Mouse (Mus musculus) layer of hippocampus, adult 9-10 months (tissue): ENCODE results near the gene Madcam1.

Experiments used
- DNase-seq: peaks from one replicate; pipeline ENCODE4 v3.0.0; 2022; ENCODE audit warnings: low spot score

Gene Madcam1

DNA sequence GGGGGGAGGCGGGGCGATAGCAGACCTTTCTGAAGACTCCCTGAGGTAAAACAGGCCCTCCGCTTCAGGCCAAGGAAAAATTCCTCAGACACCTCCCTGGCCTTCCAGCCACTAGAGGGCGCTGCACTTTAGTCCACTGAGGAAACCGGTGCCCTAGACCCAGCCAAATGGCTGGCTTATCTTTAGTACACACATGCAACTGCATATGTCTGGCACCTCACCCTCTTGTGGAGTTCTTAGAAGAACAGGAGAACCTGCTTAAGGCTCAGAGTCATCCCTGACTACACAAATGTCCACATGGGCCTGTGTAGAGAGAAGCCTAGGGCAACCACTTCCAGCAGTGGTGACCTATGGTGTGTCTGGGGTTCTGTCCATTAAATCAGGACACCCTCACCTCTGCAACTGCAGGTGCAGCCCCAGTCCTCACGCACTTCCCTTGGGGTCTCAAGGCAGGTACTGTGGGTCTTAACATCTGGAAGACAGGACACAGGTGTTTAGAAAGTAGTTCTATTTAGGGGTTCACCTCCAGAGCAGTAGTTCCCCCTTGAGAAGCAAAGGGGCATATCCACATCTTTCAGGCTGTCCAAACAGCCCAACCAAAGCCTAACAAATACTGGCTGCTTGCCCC lies 48.3 kb downstream of the Madcam1 start:
- peak; percentile 72 for DNase-seq

DNA sequence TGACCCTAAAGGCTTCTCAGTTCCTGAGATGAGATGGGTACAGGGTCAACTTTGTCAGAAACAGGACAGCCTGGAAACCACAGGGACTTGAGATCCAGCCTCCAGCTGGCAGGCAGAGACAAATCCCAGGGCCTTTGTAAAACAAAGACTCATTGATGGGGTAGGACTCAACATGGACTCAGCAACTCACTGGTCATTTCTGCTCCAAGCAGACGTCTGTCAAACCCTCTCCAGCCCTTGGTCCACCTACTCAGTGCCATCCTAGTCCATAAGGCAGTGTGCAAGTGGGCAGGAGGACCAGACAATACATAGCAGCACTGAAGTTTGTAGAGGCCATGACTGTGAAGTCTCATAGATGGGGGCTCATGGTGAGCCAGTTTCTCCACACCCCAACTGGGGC lies 48.8 kb downstream of the Madcam1 start:
- no peak for DNase-seq

DNA sequence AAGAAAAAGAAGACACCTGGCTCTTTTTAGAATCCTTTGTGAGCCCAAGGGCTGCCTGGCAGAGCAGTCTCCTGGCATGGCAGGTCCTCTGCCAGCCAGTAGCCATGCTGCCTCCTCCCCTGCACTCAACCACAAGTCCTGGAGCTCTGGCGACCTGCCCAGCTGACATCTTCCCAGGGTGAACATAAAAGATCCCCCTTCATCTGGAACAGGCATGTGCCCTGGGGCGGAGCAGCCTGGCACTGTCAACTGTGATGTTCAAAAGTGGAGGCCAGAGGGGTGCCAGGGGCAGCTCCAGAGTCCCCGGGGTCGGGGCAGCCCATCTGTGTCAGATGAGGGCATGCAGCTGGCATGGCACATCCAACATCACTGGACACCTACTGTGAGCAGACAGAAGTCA lies 50.6 kb downstream of the Madcam1 start:
- DNase-seq = no peak

DNA sequence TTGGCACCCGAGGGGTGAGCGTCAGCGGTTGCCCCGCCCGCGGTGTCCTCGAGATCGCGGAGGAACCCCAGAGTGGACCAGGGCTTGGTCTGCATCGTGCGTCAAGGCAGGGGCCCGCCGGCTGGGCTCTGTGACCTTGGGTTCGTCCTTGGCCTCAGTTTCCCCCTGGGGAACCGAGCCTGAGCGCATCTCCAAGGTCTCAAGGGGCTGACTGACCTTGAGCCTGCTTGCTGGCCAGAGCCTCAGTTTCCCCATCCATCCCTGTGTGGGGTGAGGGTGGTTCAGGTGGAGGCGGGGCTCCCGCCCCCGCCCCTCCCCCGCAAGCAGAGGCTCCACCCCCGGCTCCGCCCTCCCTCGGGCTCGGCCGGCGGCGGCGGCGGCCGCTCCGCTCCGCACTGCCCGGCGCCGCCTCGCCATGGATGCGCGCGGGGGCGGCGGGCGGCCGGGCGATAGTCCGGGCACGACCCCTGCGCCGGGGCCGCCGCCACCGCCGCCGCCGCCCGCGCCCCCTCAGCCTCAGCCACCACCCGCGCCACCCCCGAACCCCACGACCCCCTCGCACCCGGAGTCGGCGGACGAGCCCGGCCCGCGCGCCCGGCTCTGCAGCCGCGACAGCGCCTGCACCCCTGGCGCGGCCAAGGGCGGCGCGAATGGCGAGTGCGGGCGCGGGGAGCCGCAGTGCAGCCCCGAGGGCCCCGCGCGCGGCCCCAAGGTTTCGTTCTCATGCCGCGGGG lies 52.1 kb downstream of the Madcam1 start, which contains the start of gene Hcn2:
Hcn2 (plus strand) TSS at position 381 of the 734 bp plus-strand sequence.
- no peak for DNase-seq

DNA sequence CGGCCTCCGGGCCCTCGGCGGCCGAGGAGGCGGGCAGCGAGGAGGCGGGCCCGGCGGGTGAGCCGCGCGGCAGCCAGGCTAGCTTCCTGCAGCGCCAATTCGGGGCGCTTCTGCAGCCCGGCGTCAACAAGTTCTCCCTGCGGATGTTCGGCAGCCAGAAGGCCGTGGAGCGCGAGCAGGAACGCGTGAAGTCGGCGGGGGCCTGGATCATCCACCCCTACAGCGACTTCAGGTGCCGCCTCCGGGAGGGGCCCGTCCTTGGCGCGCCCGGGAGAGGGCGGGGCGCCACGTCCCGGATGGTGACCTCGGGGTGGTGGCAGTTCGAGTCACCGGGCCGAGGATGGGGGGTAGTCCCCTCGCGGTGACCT lies 52.6 kb downstream of the Madcam1 start:
- no peak for DNase-seq

DNA sequence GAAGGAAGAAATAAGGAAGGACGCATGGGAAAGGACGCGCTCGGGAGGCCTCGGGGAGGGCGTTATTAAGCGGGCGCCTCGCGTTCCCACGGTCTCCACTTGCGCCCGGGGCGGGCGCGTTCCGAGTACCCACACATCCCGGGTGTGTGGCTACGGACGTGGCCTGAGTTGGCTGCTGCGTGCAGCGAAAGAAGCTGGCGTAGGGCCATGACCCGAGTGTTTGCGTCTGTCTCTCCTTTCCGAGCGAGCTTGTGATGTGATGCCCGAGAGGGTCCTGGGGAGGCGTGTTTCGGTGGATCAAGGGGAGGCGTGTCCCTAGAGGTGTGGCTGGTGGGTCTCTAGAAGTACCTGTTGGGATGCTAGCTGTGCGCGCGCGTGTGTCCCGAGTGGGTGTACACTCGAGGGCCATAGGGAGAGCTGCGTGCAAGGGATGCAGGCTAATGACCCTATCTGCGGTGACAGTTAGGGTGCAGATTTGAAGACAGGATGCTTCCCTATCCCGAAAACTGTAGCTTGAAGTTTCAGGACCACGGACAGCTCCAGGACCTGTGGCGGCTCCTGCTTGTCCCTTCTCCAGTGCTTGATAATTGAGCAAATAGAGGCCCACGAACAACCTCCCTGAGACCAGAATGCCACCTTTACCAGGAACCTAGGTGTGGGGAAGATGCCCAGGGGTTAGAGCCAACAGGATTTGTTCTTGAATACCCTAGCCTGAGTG lies 53.4 kb downstream of the Madcam1 start:
- no peak for DNase-seq
